Mouse (Mus musculus) embryonic facial prominence, embryonic 11.5 days (tissue): ENCODE measurements around the gene Lsm7. TPM values are rescaled to one million over a fixed set of nuclear protein-coding genes. Genes with fewer than 3 reads are reported as not detected.

Experiments used
- ATAC-seq: fragments of 200-750 bp; cut with Nextera tagmentation; replicated peaks from 2 replicates; pipeline ENCODE4 v1.8.0; 2017; ENCODE audit warnings: low read depth; ENCODE audit not compliant: insufficient number of reproducible peaks, low FRiP score, low TSS enrichment
- DNase-seq: peaks from one replicate; pipeline ENCODE4 v3.0.0-alpha.2; 2015; ENCODE audit warnings: low spot score
- H3K27ac ChIP-seq: fragments of 300-500 bp; sonication (generic); replicated peaks from 2 replicates; pipeline ENCODE4 v1.5.1; 2014; ENCODE audit warnings: mild to moderate bottlenecking, low read depth, low read length, control low read depth
- H3K27me3 ChIP-seq: fragments of 300-500 bp; sonication (generic); 2 replicates; pipeline ENCODE4 v1.6.1; 2014; ENCODE audit warnings: mild to moderate bottlenecking, low read length, moderate library complexity, mixed read lengths; ENCODE audit not compliant: control insufficient read depth, insufficient read depth
- H3K36me3 ChIP-seq: fragments of 300-500 bp; sonication (generic); replicated peaks from 2 replicates; pipeline ENCODE4 v1.6.1; 2014; ENCODE audit warnings: low read depth, mild to moderate bottlenecking, low read length, moderate library complexity, mixed read lengths; ENCODE audit not compliant: control insufficient read depth, insufficient read depth
- H3K4me1 ChIP-seq: fragments of 300-500 bp; sonication (generic); 2 replicates; pipeline ENCODE4 v1.6.1; 2014; ENCODE audit warnings: low read length, mixed read lengths; ENCODE audit not compliant: control insufficient read depth, insufficient read depth
- H3K4me2 ChIP-seq: fragments of 300-500 bp; sonication (generic); 2 replicates; pipeline ENCODE4 v1.6.1; 2014; ENCODE audit warnings: low read depth, mild to moderate bottlenecking, control low read depth, low read length, moderate library complexity
- H3K4me3 ChIP-seq: fragments of 300-500 bp; sonication (generic); 2 replicates; pipeline ENCODE4 v1.5.1; 2014; ENCODE audit warnings: low read depth, low read length, control low read depth
- H3K9ac ChIP-seq: fragments of 300-500 bp; sonication (generic); replicated peaks from 2 replicates; pipeline ENCODE4 v1.6.1; 2014; ENCODE audit warnings: mild to moderate bottlenecking, control low read depth, low read length
- H3K9me3 ChIP-seq: fragments of 300-500 bp; sonication (generic); replicated peaks from 2 replicates; pipeline ENCODE4 v1.6.1; 2016; ENCODE audit warnings: mild to moderate bottlenecking, low read length, inconsistent platforms, mixed read lengths; ENCODE audit not compliant: control insufficient read depth
- WGBS: fragments of 180-500 bp; shearing (Covaris S2); extraction: QIAGEN DNeasy Blood & Tissue Kit; methylation state at CpG from one replicate; pipeline ENCODE4 v1.1.7; 2014; 5-methylcytosine and 5-hydroxymethylcytosine counted together
- polyA plus RNA-seq: library from polyadenylated mRNA; unstranded; fragments of >200 nt; fragmentation: Nextera tagmentation; extraction: Ambion mirVana; gene quantifications from 2 replicates; pipeline ENCODE4 v1.2.1, GENCODE M21; 2014

Lsm7 gene
- polyA plus RNA-seq, 1 experiment from 2014 or later, result 282 TPM

DNA sequence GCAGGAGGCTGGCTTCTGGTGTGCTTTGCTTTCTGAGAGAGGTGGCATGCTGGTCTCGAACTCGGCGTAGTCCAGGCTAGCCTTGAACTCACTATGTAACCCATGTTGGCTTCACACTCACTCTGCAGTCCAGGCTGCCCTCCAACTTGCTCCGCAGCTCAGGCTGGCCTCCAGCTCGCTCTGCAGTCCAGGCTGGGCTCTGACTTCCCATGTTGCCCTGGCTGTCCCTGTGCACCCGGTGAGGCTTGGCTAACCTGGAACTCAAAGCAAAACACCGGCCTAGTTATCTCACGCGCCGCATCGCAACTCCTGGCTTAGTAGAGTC, 702 bp upstream of the Lsm7 start:
- Histone ChIP-seq H3K4me2 (peak overlapping the region; percentile 95), H3K27me3 (no peaks in the 10 kb centered on the region), H3K4me3 (peak overlapping the region; percentile 89), H3K9ac (peak overlapping the region; percentile 87), H3K27ac (no peak overlapping the region), H3K9me3 (no peaks in the 10 kb centered on the region), H3K4me1 (peaks cover 3% of the 10 kb centered on the region; the same call in 1 of the 2 replicates), H3K36me3 (peaks cover 4% of the 10 kb centered on the region)
- ATAC-seq, result no peak; the same call in 1 of the 2 replicates
- 16% methylated on average over 11 of the region's 11 CpGs for WGBS
- no peak for DNase-seq

DNA sequence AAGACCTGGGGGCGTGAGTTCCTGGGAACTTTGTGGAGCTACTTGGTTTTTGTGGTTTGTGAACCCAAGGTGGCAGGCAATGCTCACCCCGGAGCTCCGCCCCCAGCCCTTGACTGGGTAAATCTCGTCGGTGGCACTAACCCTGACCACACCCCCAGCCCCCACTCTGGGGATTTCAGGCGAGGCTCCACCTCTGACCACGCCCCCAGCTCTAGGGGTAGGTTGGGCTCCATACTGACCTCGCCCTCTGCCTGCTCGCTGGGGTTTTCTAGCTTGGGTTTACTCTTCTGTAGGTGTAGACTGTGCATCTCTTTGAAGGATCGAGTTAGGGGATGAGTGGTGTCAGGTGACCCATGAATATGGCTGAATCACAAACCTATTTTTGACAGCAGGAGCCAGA, 6.4 kb downstream of the Lsm7 start:
- Histone ChIP-seq H3K9me3 (no peaks in the 10 kb centered on the region), H3K4me2 (no peak overlapping the region), H3K4me1 (no peaks in the 10 kb centered on the region), H3K36me3 (peaks cover 4% of the 10 kb centered on the region), H3K4me3 (no peak overlapping the region), H3K27ac (no peak overlapping the region), H3K27me3 (peaks cover 18% of the 10 kb centered on the region), H3K9ac (no peak overlapping the region)
- DNase-seq (peak; percentile 45), ATAC-seq (no peak)
- WGBS, result 10% methylated on average over 10 of the region's 10 CpGs

DNA sequence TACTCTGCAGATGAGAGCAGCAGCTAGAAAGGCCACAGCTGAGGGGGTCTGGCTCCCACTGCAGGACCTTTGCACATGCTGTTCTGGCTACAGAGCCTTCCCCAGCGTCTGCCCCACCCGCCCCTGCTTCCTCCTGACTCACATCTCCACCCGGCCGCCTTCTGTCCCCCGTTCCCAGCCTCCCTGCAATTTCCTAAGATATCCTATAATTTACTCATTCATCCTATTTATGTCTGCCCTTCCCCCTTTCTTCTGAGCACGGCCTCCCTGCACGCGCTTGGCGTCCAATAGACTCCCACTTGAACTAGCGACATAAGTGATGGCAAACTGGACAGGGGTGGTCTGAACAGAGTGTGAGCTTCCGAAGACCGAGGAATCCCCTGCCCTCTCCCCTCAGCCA, 9.3 kb downstream of the Lsm7 start:
- Histone ChIP-seq H3K27ac (no peak overlapping the region), H3K4me3 (no peak overlapping the region), H3K9me3 (no peaks in the 10 kb centered on the region), H3K4me1 (no peaks in the 10 kb centered on the region), H3K27me3 (peaks cover 30% of the 10 kb centered on the region), H3K36me3 (no peaks in the 10 kb centered on the region; the same call in 1 of the 2 replicates), H3K9ac (no peak overlapping the region), H3K4me2 (no peak overlapping the region)
- DNase-seq (no peak), ATAC-seq (no peak)
- WGBS, result 76% methylated on average over 12 of the region's 12 CpGs

DNA sequence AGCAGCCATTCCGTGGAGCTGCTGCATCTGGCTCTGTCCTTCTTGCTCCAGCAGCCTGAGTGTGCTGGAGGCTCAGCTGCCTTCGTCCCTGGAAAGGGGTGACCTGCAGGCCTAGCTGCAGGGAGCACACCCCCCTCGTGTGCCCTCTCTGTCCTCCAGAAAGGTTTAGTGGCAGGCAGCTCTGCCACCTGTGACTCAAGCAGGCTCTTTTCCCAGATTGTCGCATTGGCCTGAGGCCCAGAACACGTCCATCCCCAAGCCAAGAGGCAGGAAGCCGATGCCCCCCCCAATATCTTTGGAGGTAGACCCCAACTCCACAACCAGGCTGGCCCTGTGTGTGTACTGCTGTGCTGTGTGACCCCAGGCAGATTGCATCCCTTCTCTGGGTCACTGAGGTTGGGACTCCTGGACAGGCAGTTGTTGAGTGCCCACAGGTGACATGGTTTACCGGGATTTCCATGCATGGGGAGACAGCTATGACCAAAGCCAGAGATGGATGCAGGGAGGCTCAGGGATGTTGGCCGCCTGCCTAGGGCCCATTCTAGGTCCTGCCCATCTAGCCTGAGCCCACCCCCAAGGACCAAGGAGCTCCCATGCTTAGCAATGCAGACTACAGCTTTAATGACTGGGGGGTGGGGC, 9.8 kb downstream of the Lsm7 start:
- no peak overlapping the region for H3K4me3 ChIP-seq
- ATAC-seq (no peak), DNase-seq (no peak)
- peaks cover 30% of the 10 kb centered on the region for H3K27me3 ChIP-seq
- no peak overlapping the region for H3K27ac ChIP-seq
- no peak overlapping the region for H3K4me2 ChIP-seq
- no peak overlapping the region; the same call in 1 of the 2 replicates for H3K9ac ChIP-seq
- H3K4me1 ChIP-seq, result no peaks in the 10 kb centered on the region
- H3K36me3 ChIP-seq, result no peaks in the 10 kb centered on the region; the same call in 1 of the 2 replicates
- 69% methylated on average over 8 of the region's 8 CpGs for WGBS
- H3K9me3 ChIP-seq, result no peaks in the 10 kb centered on the region

DNA sequence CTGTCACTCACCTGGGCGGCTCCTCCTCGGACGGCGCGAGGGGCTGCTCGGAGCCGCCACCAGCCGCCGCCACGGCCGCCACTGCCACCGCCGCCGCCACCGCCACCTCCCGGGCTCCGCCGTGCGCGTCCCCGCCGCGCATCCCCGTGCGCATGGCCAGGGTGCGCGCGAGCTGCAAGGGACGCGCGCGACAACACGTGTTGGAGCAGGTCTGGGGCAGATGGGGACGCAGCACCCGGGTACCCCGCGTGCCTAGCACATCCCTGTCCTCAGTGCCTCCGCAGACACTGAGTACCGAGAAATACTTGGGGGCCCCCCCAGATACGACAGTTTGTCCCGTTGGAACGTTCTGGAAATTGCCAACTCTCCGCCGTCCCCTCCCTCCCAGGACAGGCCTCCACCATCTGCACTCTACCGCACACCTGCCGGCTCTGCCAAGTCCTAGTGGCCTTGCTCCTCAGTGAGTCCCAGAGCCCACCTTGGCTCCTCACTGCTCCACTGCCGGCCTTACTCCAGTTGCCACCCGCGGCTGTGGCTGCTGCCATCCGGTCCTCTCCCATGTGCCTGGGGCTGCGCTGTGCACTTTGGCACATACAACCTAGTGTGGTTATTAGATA, 11.0 kb downstream of the Lsm7 start, which contains the start of gene Lingo3:
TSS of gene Lingo3 (minus strand) at position 109 of the 617 bp plus-strand sequence.
- Histone ChIP-seq H3K27ac (no peak within 1 kb of the TSS), H3K4me2 (peak within 1 kb of the TSS; percentile 86), H3K4me1 (no peaks in the 10 kb centered on the region), H3K9ac (peak within 1 kb of the TSS; percentile 53), H3K36me3 (no peaks in the 10 kb centered on the region), H3K4me3 (peak within 1 kb of the TSS; percentile 37), H3K9me3 (no peaks in the 10 kb centered on the region), H3K27me3 (peaks cover 30% of the 10 kb centered on the region)
- WGBS, result 4% methylated on average over 41 of the region's 51 CpGs
- no peak for ATAC-seq
- peak; percentile 41 for DNase-seq

DNA sequence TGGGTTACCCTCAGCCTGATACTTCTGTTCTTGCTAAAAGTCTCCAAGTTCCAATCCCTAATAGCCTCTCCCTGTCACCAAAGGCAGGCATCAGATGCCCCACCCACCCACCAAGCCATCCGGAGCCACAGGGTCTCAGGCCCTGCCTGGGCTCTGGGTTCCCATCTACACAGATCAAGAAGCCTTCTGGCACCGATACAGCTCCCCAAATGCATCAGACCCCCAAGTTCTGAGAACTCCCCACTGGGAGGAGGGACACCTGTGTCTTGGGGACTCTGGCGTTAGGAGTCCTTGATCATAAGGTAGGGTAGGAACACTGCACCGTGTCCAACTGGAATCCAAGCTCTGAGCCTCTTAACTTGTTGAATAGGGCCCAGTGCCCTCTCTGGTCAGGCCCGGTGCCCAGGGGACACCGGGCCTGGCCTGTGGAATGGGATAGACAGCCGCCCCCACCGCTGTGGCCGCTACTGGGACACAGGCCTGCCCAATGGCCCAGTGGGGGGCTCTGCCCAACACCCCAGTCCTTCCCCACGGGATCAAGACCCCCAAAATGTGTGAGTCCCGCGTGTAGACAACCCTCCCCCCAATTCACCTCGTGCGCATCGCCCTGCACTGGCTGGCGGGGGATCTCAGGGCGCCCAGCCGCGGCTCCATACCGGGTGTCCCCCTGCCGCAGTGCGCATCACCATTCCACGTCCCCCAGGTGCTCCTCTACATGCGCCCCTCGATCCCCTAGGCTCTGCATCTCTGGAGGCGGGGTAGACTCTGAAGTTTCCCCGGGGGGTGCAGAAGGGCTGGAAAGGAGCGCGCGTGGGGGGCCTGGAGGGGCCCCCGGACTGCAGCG, 11.7 kb downstream of the Lsm7 start:
- peak overlapping the region; percentile 53 for H3K9ac ChIP-seq
- ATAC-seq (no peak), DNase-seq (no peak)
- WGBS, result 9% methylated on average over 32 of the region's 32 CpGs
- peak overlapping the region; percentile 86 for H3K4me2 ChIP-seq
- no peaks in the 10 kb centered on the region for H3K36me3 ChIP-seq
- H3K9me3 ChIP-seq, result no peaks in the 10 kb centered on the region
- H3K4me3 ChIP-seq, result peak overlapping the region; percentile 37
- H3K4me1 ChIP-seq, result no peaks in the 10 kb centered on the region
- H3K27me3 ChIP-seq, result peaks cover 30% of the 10 kb centered on the region
- H3K27ac ChIP-seq, result no peak overlapping the region

DNA sequence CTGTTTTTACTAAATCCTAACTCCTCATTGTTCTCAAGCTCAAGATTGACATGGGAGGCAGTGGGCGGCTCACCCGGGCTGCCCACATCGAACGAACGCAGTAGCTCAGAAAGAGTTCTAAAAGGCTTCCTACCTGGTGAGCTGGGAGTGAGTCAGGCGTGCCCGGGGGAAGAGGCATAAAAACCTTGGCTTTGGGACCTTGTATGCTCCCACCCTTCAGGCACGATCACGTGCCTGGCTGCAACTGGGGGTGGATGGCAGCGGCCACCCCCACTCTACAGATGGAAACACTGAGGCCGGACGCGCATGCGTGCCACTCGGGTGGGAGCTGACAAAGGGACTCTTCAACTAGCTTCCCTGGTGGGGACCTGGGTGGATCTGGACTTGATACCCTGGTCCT, 12.7 kb downstream of the Lsm7 start:
- no peaks in the 10 kb centered on the region for H3K9me3 ChIP-seq
- WGBS, result 82% methylated on average over 15 of the region's 15 CpGs
- DNase-seq (no peak), ATAC-seq (no peak)
- H3K36me3 ChIP-seq, result no peaks in the 10 kb centered on the region
- H3K4me2 ChIP-seq, result no peak overlapping the region
- H3K4me1 ChIP-seq, result no peaks in the 10 kb centered on the region
- H3K27me3 ChIP-seq, result peaks cover 30% of the 10 kb centered on the region
- no peak overlapping the region for H3K27ac ChIP-seq
- H3K9ac ChIP-seq, result no peak overlapping the region
- no peak overlapping the region for H3K4me3 ChIP-seq

DNA sequence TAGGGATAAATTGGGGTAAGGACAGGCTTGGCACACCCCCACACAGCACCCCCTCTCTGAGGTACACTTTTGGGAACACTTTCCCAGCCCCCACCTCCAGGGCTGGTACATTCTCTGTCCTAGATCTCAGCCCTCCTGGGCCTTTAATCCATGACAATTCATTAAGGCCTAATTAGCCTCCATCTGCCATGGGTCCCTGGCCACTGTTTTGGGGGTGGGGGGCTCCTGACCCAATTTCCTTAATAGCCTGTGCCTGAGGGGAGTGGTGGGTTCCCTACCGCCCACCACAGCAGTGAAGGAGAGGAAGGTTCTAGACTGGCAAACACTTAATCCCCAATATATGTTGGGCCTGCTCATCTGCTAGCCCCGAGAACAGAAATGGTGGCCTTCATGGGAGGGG, 13.3 kb downstream of the Lsm7 start:
- H3K4me1 ChIP-seq, result no peaks in the 10 kb centered on the region

More for the DNA sequence above, 13.3 kb downstream of the Lsm7 start:
- H3K27ac ChIP-seq, result no peak overlapping the region
- peaks cover 33% of the 10 kb centered on the region for H3K27me3 ChIP-seq
- WGBS, result 71% methylated on average over 2 of the region's 2 CpGs
- no peak for ATAC-seq
- H3K9me3 ChIP-seq, result no peaks in the 10 kb centered on the region
- no peaks in the 10 kb centered on the region for H3K36me3 ChIP-seq
- no peak overlapping the region for H3K4me3 ChIP-seq
- H3K9ac ChIP-seq, result no peak overlapping the region
- no peak for DNase-seq
- H3K4me2 ChIP-seq, result no peak overlapping the region
